Mouse (Mus musculus): Measurements from ENCODE around the gene Elp1.
A peak's percentile ranks its signal among the peaks of the same experiment; 100 is the strongest.

Gene Elp1

GRCm38 (mm10) chr4:56801907-56802668, at the start of gene Elp1, which contains the start of gene Fam206a:
TSS of gene Elp1 (minus strand) at chr4:56802331.
TSS of gene Fam206a (plus strand) at chr4:56802345.
- DNase-seq (ENCODE audit: low spot score in 2 of 2) = peak; percentile 93 to 97

- DNase-seq (ENCODE audit: low spot score in 2 of 2) = peak in 1 of 2 experiments; percentile 22
Measured at GRCm38 (mm10) chr4:56850724-56851123, 48.6 kb upstream of the Elp1 start.

- no peak for DNase-seq (ENCODE audit: low spot score in 2 of 2)
Measured at GRCm38 (mm10) chr4:56848044-56848443, 45.9 kb upstream of the Elp1 start.

- DNase-seq (ENCODE audit: low spot score in 2 of 2) = no peak
Measured at GRCm38 (mm10) chr4:56847400-56847799, 45.3 kb upstream of the Elp1 start.

GRCm38 (mm10) chr4:56845896-56846533, 43.9 kb upstream of the Elp1 start:
- DNase-seq (ENCODE audit: low spot score in 2 of 2) = no peak

- DNase-seq (ENCODE audit: low spot score in 2 of 2) = no peak
Measured at GRCm38 (mm10) chr4:56844911-56845310, 42.8 kb upstream of the Elp1 start.

- DNase-seq (ENCODE audit: low spot score in 2 of 2) = no peak
Measured at GRCm38 (mm10) chr4:56843963-56844362, 41.8 kb upstream of the Elp1 start.

- DNase-seq (ENCODE audit: low spot score in 2 of 2) = no peak
Measured at GRCm38 (mm10) chr4:56842501-56842900, 40.4 kb upstream of the Elp1 start.

GRCm38 (mm10) chr4:56840297-56840696, 38.2 kb upstream of the Elp1 start:
- no peak for DNase-seq (ENCODE audit: low spot score in 2 of 2)

GRCm38 (mm10) chr4:56837661-56838060, 35.5 kb upstream of the Elp1 start:
- no peak for DNase-seq (ENCODE audit: low spot score in 2 of 2)

GRCm38 (mm10) chr4:56831998-56832397, 29.9 kb upstream of the Elp1 start:
- DNase-seq (ENCODE audit: low spot score in 2 of 2) = no peak

GRCm38 (mm10) chr4:56831013-56831609, 29.0 kb upstream of the Elp1 start:
- no peak for DNase-seq (ENCODE audit: low spot score in 2 of 2)

- DNase-seq (ENCODE audit: low spot score in 2 of 2) = peak; percentile 37 to 53
Measured at GRCm38 (mm10) chr4:56829511-56829921, 27.4 kb upstream of the Elp1 start.

GRCm38 (mm10) chr4:56828932-56829331, 26.8 kb upstream of the Elp1 start:
- no peak for DNase-seq (ENCODE audit: low spot score in 2 of 2)

GRCm38 (mm10) chr4:56824231-56824630, 22.1 kb upstream of the Elp1 start:
- DNase-seq (ENCODE audit: low spot score in 2 of 2) = no peak

- DNase-seq (ENCODE audit: low spot score in 2 of 2) = no peak
Measured at GRCm38 (mm10) chr4:56820017-56820550, 18.0 kb upstream of the Elp1 start.

- DNase-seq (ENCODE audit: low spot score in 2 of 2) = no peak
Measured at GRCm38 (mm10) chr4:56815131-56815530, 13.0 kb upstream of the Elp1 start.

GRCm38 (mm10) chr4:56812096-56812495, 10.0 kb upstream of the Elp1 start:
- DNase-seq (ENCODE audit: low spot score in 2 of 2) = no peak

GRCm38 (mm10) chr4:56811642-56812041, 9.5 kb upstream of the Elp1 start:
- no peak for DNase-seq (ENCODE audit: low spot score in 2 of 2)

- no peak for DNase-seq (ENCODE audit: low spot score in 2 of 2)
Measured at GRCm38 (mm10) chr4:56809050-56809449, 6.9 kb upstream of the Elp1 start.

GRCm38 (mm10) chr4:56802669-56803150, 579 bp upstream of the Elp1 start:
- DNase-seq (ENCODE audit: low spot score in 2 of 2) = no peak

GRCm38 (mm10) chr4:56791373-56791772, 10.8 kb downstream of the Elp1 start:
- no peak for DNase-seq (ENCODE audit: low spot score in 2 of 2)
